Mouse (Mus musculus) gonadal fat pad, adult 2 months (tissue): ENCODE measurements around the gene Mfap5. TPM values are rescaled to one million over a fixed set of nuclear protein-coding genes. Genes with fewer than 3 reads are reported as not detected.
"Not testable (repeated sequence)": the region's sequence is repeated elsewhere in the genome, so short reads cannot be mapped to it uniquely, and the experiment has no call there.

Experiments
- DNase-seq: peaks from one replicate; pipeline ENCODE4 v3.0.0-alpha.2; 2012; ENCODE audit warnings: low read depth
- polyA plus RNA-seq: library from polyadenylated mRNA; depleted of rRNA; stranded (reverse); fragments of >200 nt; gene quantifications from 2 replicates; pipeline ENCODE4 v1.2.3, GENCODE M21; 2012

Gene Mfap5
- polyA plus RNA-seq, 1 experiment, result 198 TPM

DNA sequence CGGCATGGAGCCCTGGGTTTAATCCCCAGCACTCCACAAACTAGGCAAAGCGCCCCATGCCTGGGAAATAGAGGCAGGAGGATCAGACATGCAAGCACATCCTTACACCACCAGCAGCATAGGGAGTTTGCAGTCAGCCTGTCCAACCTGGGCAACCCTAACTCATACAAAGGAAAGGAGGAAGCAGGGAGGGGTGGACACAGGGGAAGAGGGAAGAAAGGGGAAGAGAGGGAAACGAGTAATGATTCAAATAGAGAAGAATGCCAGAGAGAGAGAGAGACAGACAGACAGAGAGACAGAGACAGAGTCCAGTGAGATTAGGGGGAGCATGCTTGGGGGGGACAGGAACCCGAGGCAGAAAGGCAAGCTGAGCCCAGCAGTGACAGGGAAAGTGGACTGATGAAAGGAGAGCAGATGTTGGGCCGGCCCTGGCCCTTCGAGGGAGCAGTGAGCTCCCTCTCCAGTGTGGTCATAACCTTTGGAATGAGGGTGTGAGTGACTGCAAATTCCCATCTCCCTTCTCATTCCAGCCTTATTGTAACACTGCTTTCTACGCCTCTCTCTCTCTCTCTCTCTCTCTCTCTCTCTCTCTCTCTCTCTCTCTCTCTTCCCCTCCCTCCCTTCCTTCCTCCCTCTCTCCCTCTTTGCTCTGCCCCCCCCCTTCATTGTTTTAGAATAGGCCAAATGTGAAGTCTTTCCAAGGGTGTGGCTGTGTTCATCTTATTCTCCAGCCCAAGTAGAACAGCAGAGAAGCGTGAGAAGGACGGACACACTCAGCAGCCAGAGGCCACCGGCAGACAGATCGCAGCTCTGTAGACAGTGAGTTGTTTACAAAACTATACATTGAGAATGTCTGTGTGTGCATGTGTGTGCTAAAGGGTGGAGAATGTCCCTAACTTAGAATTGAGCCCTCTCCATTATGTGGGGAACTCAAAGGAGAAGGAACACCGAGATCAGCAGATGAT is 7.6 kb downstream of the Mfap5 start:
- no peak for DNase-seq

DNA sequence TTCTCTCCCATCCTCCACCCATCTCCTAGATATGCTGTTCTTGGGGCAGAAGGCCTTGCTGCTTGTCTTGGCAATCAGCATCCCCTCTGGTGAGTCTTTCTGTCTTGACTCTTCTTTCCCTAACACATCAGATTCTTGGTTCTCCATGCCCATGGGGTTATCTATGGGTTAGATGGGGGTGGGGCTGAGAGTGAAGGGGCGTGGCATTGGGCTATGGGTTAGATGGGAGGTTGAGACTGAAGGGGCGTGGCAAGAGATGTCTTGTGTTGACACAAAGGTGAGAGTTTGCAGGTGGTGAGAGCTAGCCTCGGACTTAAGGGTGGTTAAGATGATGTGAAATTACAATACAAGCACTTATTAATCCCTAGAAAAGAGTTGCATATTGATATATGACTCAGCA is 8.7 kb downstream of the Mfap5 start:
- DNase-seq, result no peak

DNA sequence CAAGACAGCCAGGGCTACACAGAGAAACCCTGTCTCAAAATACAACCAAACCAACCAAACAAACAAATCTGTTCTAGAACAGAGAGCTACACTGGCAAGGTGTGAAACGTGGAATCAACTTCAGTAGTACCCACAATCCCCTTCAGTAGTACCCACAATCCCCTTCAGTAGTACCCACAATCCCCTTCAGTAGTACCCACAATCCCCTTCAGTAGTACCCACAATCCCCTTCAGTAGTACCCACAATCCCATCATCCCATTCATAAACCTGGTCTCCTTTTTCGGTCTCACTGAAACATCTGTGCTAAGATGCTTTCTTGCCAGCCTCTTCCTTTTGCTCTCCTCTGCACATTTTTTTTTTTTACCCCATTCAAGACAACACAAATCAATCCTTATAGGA is 10.1 kb downstream of the Mfap5 start:
- DNase-seq, result not testable (repeated sequence)

DNA sequence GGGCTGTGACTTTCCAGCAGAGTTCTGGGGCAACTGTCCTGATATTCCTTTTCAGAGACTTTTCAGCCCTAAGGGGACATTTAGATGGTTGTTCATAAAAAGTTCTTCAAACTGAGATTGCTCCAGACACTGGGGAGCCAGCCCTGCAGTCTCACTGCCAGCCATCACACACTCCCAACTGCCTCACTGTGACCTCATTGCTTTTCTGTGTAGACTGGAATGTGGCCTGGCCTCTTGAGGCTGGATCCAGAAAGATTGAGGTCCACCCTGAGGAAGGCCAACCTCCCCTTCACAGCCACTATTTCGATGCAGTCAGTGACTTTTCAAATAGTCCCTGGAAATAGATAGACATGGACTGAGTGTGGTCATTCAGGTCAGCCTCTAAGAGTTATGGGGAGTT is 12.0 kb downstream of the Mfap5 start:
- DNase-seq, result no peak

DNA sequence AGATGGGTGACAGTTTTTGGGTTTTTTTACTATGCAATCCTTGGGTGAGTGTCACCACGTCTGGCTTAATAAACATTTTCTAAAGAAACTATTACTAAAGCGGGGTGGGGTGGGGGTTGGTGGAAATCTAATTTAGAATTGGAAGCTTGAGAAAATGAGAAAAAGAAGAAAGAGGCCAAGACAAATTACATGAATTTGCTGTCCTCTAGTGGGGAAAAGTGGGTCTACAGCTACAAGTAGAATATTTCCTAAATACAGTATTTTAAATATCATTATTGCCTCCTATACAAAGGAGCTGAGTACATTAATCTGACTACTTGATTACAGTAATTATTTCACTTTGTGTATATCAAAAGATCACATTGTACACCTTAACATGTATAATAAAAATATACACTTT is 13.7 kb downstream of the Mfap5 start:
- no peak for DNase-seq

DNA sequence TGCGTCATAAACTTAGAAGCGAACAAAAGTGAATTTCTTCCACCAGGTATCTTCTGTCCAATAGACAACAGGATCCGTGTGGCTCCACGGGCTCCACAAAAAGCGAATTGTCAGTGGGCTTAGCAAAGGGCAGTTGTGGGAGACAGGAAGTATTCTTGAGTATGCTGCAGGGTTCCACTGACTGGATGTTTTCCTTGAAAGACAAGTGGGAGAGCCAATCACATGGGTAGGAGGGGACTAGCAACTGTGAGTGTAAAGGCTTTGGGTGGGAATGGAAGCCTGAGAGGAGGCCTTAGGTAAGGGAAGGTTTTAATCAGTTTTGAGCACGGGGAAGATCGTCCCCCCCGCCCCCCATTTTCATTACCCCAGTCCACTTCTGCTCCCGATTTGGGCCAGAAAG is 16.9 kb downstream of the Mfap5 start:
- DNase-seq, result no peak

DNA sequence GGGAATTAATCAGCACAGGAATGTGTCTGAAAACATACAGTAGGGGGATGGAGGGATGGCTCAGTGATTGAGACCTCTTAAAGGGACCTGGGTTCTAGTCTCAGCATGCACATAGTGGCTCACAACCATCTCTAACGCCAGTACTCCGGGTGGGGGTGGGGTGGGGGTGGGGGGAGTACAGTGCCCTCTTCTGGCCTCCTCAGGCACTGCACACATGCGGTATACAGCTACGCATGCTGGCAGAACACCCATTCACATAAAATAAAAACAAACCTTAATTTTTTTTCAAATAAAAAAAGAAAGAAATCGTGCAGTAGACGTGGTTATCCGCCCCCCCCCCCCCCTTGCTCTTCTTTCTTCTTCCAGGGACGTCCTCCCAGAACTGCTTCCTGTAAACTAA is 17.6 kb downstream of the Mfap5 start:
- DNase-seq, result no peak

DNA sequence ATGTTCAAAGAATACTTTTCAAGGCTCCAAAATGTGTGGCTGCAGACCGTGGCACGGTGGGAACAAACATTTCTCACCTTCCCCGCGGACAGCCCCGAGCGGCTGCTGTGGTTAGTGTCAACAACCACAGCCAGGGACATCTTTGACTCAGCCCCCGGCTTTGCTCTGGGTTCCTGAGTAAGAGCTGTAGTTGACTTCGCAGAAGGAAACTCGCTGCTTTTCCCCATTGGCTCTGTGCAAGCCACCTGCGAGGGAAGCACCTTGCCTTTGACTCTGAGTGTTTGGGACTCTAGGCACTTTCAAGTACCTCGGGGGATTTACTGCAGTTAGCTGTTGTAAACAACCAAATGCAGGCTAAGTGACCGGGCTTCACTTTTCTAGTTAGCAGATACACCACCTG is 22.0 kb downstream of the Mfap5 start:
- no peak for DNase-seq

DNA sequence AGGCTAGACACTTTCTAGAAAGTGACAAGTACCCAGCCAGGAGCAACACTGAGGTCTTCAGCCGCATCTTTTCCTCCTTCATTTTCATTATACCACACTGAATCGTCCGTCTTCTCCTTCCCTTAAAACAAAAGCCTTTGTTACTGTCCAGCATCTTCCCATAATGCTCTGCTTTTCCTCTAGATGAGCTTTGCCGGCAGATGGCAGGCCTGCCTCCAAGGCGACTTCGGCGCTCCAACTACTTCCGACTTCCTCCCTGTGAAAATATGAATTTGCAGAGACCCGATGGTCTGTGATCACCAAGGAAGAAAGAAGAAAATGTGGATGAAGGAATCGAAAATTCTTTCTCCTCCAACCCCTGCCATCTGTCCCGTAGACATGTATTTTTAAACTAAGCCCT is 22.5 kb downstream of the Mfap5 start:
- no peak for DNase-seq

DNA sequence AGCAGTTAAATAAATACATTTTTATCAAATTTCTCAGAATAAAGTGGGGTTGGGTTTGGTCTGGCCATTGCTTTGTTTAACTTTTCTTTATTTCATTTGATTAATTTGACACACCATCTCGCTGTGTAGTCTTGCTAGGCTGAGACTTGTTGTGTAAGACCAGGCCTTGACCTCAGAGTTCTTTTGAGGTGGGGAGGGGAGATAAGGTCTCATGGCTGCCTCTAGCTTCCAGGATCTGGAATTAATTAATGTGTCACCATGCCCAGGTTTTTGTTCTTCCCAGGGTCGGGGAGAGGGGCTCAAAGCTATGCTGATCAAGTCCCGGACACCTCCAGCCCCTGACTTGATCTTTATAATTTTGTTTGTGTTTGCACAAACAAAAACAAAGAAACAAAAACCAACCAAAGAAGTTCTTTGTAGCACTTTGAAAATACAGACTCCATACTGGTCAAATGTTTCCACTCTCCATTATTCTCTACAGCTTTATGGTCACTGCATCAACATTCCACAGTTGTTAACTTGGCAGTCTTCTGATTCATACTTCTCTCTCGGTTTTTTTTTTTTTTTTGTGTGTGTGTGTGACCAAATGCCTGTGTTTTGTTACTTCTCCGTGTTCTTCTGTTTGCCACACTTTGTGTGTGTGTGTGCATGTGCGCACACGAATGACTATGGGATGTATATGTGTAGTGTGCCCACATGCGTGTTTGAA is 26.0 kb downstream of the Mfap5 start:
- no peak for DNase-seq

DNA sequence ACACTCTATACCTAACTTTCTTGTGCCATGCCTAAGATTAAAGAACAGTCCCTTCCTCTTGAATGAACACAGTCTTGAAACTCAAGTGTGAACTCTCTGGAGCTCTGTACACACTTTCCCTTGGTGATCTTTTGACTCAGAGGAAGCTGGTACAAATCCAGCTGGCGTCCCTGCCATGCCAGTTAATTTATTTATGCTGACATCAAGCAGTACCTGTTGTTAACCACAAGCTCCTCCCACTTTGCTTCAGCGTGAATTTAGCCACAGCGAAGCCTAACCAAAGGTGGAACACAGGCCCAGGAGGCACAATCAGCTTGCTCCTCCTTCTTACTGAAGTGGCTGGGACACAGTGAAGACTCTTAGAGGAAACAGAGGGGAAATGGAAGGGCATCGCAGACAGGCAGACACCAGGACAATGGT is 27.2 kb downstream of the Mfap5 start:
- peak; percentile 27 for DNase-seq

DNA sequence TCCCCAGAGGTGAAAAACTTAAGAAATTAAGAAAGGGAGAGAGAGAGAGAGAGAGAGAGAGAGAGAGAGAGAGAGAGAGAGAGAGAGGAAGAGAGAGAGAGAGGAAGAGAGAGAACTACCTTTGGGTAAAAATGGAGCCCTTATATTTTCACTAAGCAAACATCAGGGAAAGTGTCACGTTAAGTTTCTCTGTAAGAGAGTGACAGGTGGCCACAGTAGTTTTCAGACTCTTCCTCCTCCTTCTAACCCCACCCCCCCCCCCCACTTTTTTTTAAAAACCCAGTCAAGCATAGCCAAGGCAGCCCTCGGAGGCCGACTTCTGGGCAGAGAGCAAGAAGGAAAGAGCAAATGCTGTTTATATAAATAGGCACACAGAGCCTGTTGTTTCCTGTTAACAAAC is 28.4 kb downstream of the Mfap5 start:
- DNase-seq, result no peak

DNA sequence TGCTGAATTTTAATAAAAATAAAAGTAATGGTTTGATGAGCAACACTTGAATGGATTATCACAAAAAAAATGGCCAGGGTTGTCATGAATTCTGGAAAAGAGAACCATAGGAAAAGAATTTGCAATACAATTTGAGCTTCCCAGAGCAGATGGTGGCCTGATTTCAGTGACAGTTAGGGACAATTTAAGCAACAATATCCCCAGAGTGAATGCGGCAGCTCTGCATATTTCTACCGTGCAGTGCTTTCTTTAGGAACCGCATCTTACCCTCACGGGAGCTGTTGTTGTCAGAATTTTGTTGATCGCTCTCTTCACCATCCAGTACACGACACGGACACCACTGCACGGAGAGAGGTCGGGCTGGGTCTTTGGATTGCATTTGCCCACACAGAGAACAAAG is 33.9 kb downstream of the Mfap5 start:
- DNase-seq, result no peak

DNA sequence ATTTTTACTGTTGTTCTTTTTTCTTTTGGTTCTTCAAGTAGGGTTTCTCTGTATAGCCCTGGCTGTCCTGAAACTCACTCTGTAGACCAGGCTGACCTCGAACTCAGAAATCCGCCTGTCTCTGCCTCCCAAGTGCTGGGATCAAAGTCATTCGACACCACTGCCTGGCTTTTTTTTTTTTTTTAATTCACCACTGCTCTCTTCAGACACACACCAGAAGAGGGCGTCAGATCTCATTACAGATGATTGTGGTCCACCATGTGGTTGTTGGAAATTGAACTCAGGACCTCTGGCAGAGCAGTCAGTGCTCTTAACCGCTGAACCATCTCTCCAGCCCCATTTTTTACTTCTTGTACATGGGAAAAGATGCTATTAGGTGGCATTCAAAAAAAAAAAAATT is 36.8 kb downstream of the Mfap5 start:
- not testable (repeated sequence) for DNase-seq

DNA sequence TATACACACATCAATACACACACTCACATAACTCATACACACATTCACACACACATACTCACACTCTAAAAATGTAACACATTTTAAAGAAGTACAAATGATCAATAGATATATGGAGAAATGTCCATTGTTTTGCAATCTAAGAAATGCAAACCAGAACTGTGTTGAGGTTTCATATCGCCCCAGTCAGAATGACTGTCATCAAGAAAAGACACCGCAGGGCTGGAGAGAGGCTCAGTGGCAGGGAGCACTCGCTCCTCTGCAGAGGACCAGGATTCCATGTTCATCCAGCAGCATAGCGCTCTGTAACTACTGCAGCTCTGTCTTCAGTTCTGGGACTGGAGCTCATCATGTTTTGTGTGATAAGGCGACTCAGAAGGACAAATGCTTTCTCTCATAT is 37.9 kb downstream of the Mfap5 start:
- DNase-seq, result no peak

DNA sequence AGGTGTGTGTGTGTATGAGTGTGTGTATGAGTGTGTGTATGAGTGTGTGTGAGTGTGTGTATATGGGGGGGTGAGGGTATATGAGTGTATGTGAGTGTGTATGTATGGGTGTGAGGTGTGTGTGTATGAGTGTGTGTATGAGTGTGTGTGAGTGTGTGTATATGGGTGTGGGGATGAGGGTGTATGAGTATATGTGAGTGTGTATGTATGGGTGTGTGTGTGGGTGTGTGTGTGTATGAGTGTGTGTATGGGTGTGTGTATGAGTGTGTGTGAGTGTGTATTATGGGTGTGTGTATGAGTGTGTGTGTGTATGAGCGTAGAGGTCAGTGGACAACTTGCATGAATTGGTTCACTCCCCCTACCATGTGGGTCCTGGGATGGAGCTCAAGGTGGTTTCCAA is 39.0 kb downstream of the Mfap5 start:
- no peak for DNase-seq

DNA sequence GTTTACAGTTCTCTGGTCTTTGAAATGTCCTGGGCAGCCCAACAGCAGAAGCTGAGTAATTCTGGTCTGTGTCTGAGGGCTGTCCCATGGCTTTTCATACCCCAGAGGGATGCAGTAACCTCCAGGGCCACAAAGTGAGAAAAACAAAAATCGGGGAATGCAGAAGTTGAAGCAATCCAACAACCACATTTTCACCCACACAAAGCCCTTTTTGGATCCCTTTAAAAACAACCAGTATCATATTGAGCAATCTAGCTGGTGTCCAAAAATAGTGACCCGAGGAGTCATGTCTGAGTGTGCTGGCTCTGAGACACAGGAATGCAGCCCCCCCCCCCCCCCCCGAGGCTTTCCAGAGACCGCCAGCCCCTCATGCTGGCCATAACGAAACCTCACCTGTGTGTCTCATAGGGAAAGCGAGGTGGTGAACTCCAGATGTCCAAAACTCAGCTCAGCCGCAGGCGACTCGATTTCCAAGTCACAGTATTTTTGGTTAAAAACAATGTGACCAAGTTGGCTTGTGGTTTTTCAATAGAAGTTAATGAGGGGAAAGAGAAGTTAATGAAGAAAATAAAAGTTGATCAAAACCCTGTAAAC is 39.7 kb downstream of the Mfap5 start:
- DNase-seq, result no peak

DNA sequence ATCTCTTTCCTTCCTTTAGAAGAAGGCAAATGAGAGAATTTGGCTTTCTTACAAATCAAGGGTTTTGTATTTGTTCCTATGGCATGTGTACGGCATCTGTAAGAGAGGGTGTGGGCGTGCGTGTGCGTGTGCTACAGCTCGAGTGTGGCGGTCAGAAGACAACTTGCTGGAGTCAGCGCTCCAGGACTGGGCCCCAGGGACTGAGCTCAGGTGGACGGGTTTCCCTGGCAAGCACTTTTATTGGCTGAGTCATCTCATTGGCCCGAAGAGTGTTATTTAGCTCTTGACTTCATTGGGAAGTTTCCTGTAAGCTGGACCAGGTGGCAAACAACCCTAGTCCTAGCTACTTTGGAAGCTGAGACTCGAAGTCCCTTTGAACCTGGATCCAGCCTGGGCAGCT is 40.3 kb downstream of the Mfap5 start:
- no peak for DNase-seq

DNA sequence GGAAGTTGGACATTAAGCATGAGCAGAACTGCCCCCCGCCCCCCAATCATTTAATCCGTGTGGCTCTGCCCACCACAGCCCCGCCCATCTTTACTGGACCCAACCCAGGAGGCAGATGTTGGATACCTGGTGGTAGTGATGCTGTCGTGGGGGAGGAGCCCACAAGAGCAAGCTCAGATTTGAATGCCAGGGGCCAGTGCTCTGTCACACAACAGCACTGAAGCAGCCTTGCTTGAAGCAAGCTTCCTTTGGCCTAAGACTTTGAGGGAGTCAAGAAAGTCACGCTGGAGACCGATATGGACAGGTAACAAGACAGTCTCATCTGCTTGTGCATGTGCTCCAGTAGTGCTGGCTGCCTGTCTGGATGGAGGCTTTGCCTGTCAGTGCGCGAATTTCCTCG is 48.0 kb downstream of the Mfap5 start, which contains the start of gene Aicda:
Aicda (plus strand) TSS at position 196 of the 400 bp plus-strand sequence.
- no peak for DNase-seq

DNA sequence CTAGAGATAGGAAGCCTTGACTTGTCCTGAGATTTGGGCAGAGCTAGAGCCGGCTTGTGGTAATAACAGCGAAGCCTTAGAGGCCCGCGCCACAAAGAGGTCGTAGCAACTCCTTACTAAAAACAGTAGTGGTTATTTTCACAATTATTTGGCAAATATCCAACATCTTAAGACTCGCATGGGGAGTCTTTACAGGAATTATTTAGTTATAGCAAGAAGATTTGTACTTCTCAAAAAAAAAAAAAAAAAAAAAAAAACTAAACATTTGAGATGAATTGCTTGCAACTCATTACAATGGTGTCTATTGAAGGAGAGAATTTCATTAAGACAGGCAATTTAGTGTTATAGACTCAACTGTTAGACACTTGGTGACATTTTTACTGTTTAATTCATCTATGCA is 48.5 kb downstream of the Mfap5 start:
- no peak for DNase-seq

DNA sequence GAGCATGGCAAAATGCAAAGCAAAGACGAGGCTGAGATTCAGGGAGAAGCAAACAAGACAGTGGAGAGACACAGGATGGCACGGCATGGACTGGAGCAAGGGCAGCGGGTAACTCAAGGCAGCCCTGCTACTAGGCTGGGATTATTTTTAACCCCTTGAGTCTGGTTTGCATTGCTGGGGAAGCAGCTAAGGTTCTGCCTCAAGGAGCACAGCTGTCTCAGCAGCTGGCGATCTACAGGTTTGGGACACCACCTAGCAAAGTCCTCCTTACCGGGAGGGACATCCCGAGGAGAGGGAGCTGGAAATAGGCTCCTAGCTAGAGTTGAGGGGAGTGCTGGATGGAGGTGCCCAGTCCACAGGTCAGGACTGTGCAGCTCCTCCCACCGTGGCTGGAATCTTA is 49.6 kb downstream of the Mfap5 start:
- DNase-seq, result no peak

DNA sequence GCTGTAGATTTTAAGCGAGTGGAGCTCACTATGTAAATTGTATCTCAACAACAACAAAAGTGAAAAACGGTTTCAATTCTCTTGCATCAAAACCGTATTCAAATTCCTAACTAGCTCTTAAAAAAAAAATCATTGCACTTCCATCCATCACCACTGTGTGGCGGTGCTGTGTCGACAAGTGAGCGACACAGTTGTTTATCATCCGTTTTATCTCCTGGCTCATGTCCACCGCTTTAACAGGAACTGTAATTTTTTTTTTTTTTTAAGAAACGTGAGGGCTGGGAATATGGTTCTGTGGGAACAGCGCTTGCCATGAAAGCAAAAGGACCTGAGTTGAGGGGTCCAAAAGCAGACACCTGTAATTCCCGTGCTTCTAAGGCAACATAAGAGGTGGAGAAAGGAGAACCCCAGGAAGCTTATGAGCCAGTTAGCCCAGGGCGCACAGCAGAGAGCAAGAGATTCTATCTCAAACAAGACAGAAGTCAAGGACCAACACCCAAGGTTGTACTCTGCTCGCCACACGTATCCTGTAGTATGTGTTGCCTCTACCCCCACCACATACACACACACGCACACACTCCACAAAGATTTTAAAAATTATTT is 51.4 kb downstream of the Mfap5 start:
- no peak for DNase-seq
